Mouse (Mus musculus): ENCODE data around the gene Ppfibp1.

Gene Ppfibp1

GRCm38 (mm10) chr6:146878926-146879325 is 9.4 kb upstream of the Ppfibp1 start:
- in situ Hi-C loops (cut with MboI; ENCODE audit: low pct_unique_long_range_greater_than_20kb in 1 of 2, low sequenced_read_pairs in 2 of 2, unreplicated experiment in 1 of 2), result no loop called here

- in situ Hi-C loops (cut with MboI; ENCODE audit: low pct_unique_long_range_greater_than_20kb in 1 of 2, low sequenced_read_pairs in 2 of 2, unreplicated experiment in 1 of 2), result no loop called here
These were observed 8.4 kb upstream of the Ppfibp1 start for GRCm38 (mm10) chr6:146879856-146880255.

GRCm38 (mm10) chr6:146880296-146880695 is 8.0 kb upstream of the Ppfibp1 start:
- in situ Hi-C loops (cut with MboI; ENCODE audit: low pct_unique_long_range_greater_than_20kb in 1 of 2, low sequenced_read_pairs in 2 of 2, unreplicated experiment in 1 of 2), result no loop called here

- in situ Hi-C loops (cut with MboI; ENCODE audit: low pct_unique_long_range_greater_than_20kb in 1 of 2, low sequenced_read_pairs in 2 of 2, unreplicated experiment in 1 of 2), result no loop called here
These were observed 6.2 kb upstream of the Ppfibp1 start for GRCm38 (mm10) chr6:146881896-146882770.

- in situ Hi-C loops (cut with MboI; ENCODE audit: low pct_unique_long_range_greater_than_20kb in 1 of 2, low sequenced_read_pairs in 2 of 2, unreplicated experiment in 1 of 2), result no loop called here
These were observed 4.9 kb upstream of the Ppfibp1 start for GRCm38 (mm10) chr6:146883426-146883825.

- in situ Hi-C loops (cut with MboI; ENCODE audit: low pct_unique_long_range_greater_than_20kb in 1 of 2, low sequenced_read_pairs in 2 of 2, unreplicated experiment in 1 of 2), result no loop called here
These were observed 4.1 kb upstream of the Ppfibp1 start for GRCm38 (mm10) chr6:146884171-146884570.

- in situ Hi-C loops (cut with MboI; ENCODE audit: low pct_unique_long_range_greater_than_20kb in 1 of 2, low sequenced_read_pairs in 2 of 2, unreplicated experiment in 1 of 2), result no loop called here
These were observed 3.4 kb upstream of the Ppfibp1 start for GRCm38 (mm10) chr6:146884851-146885250.

GRCm38 (mm10) chr6:146888660-146889490 is 588 bp downstream of the Ppfibp1 start:
- in situ Hi-C loops (cut with MboI; ENCODE audit: low pct_unique_long_range_greater_than_20kb in 1 of 2, low sequenced_read_pairs in 2 of 2, unreplicated experiment in 1 of 2), result no loop called here

- in situ Hi-C loops (cut with MboI; ENCODE audit: low pct_unique_long_range_greater_than_20kb in 1 of 2, low sequenced_read_pairs in 2 of 2, unreplicated experiment in 1 of 2), result no loop called here
These were observed 1.9 kb downstream of the Ppfibp1 start for GRCm38 (mm10) chr6:146890215-146890614.

GRCm38 (mm10) chr6:146890633-146891032 is 2.3 kb downstream of the Ppfibp1 start:
- in situ Hi-C loops (cut with MboI; ENCODE audit: low pct_unique_long_range_greater_than_20kb in 1 of 2, low sequenced_read_pairs in 2 of 2, unreplicated experiment in 1 of 2), result no loop called here

- in situ Hi-C loops (cut with MboI; ENCODE audit: low pct_unique_long_range_greater_than_20kb in 1 of 2, low sequenced_read_pairs in 2 of 2, unreplicated experiment in 1 of 2), result no loop called here
These were observed 5.6 kb downstream of the Ppfibp1 start for GRCm38 (mm10) chr6:146893890-146894289.

- in situ Hi-C loops (cut with MboI; ENCODE audit: low pct_unique_long_range_greater_than_20kb in 1 of 2, low sequenced_read_pairs in 2 of 2, unreplicated experiment in 1 of 2), result no loop called here
These were observed 10.4 kb downstream of the Ppfibp1 start for GRCm38 (mm10) chr6:146898709-146899108.

- in situ Hi-C loops (cut with MboI; ENCODE audit: low pct_unique_long_range_greater_than_20kb in 1 of 2, low sequenced_read_pairs in 2 of 2, unreplicated experiment in 1 of 2), result no loop called here
These were observed 11.4 kb downstream of the Ppfibp1 start for GRCm38 (mm10) chr6:146899647-146900046.

- in situ Hi-C loops (cut with MboI; ENCODE audit: low pct_unique_long_range_greater_than_20kb in 1 of 2, low sequenced_read_pairs in 2 of 2, unreplicated experiment in 1 of 2), result no loop called here
These were observed 13.6 kb downstream of the Ppfibp1 start for GRCm38 (mm10) chr6:146901929-146902328.

- in situ Hi-C loops (cut with MboI; ENCODE audit: low pct_unique_long_range_greater_than_20kb in 1 of 2, low sequenced_read_pairs in 2 of 2, unreplicated experiment in 1 of 2), result no loop called here
These were observed 15.3 kb downstream of the Ppfibp1 start for GRCm38 (mm10) chr6:146903632-146904031.

- in situ Hi-C loops (cut with MboI; ENCODE audit: low pct_unique_long_range_greater_than_20kb in 1 of 2, low sequenced_read_pairs in 2 of 2, unreplicated experiment in 1 of 2), result no loop called here
These were observed 16.4 kb downstream of the Ppfibp1 start for GRCm38 (mm10) chr6:146904707-146905106.

- in situ Hi-C loops (cut with MboI; ENCODE audit: low pct_unique_long_range_greater_than_20kb in 1 of 2, low sequenced_read_pairs in 2 of 2, unreplicated experiment in 1 of 2), result no loop called here
These were observed 17.9 kb downstream of the Ppfibp1 start for GRCm38 (mm10) chr6:146906000-146906786.

GRCm38 (mm10) chr6:146907061-146907794 is 18.9 kb downstream of the Ppfibp1 start:
- in situ Hi-C loops (cut with MboI; ENCODE audit: low pct_unique_long_range_greater_than_20kb in 1 of 2, low sequenced_read_pairs in 2 of 2, unreplicated experiment in 1 of 2), result no loop called here

Data from mouse embryonic stem cell (cell line).